In genomic region chr10:120763656-120764466, GRCm38 (mm10) we compare ENCODE assay signal across 8 mouse cellular contexts.
A peak's percentile ranks its signal among the peaks of the same experiment; 100 is the strongest.
DNase-seq lines count a peak whose midpoint lies in the region; ATAC-seq lines count a peak whose summit lies in the region.

No protein-coding gene starts in this region.

- no peaks in the 10 kb centered on the region for H3K36me3 ChIP-seq in hindbrain, embryonic 11.5 days (ENCODE audit: control insufficient read depth, insufficient read depth, low read length)
- H3K36me3 ChIP-seq in limb, embryonic 11.5 days (ENCODE audit: control insufficient read depth, insufficient read depth, low read length) = no peaks in the 10 kb centered on the region
- no peaks in the 10 kb centered on the region for H3K36me3 ChIP-seq in midbrain, embryonic 15.5 days (replicated peaks)

- 58% methylated on average over 13 of the region's 13 CpGs for WGBS in hindbrain, embryonic 11.5 days
- 47% methylated on average over 13 of the region's 13 CpGs for WGBS in limb, embryonic 11.5 days
- WGBS in midbrain, embryonic 15.5 days = 54% methylated on average over 13 of the region's 13 CpGs

- peak; percentile 74 for ATAC-seq in hindbrain, embryonic 11.5 days (ENCODE audit: low FRiP score)
- ATAC-seq in limb, embryonic 11.5 days (ENCODE audit: insufficient number of reproducible peaks, low FRiP score, low TSS enrichment, low read depth) = 0 out of 2 replicates have a peak, but pooled peaks have one; percentile 62
- peak; percentile 71; the same call in 1 of the 2 replicates for ATAC-seq in midbrain, embryonic 15.5 days (replicated peaks)

- H3K4me1 ChIP-seq in hindbrain, embryonic 11.5 days (replicated peaks; ENCODE audit: control insufficient read depth, insufficient read depth, low read length) = peaks cover 3% of the 10 kb centered on the region; the same call in 1 of the 2 replicates
- peaks cover 14% of the 10 kb centered on the region for H3K4me1 ChIP-seq in limb, embryonic 11.5 days (ENCODE audit: control insufficient read depth, insufficient read depth, low read length)
- peaks cover 13% of the 10 kb centered on the region for H3K4me1 ChIP-seq in midbrain, embryonic 15.5 days

- H3K9me3 ChIP-seq in hindbrain, embryonic 11.5 days (ENCODE audit: control insufficient read depth, low read length) = no peaks in the 10 kb centered on the region
- no peaks in the 10 kb centered on the region for H3K9me3 ChIP-seq in limb, embryonic 11.5 days (ENCODE audit: control insufficient read depth, low read length)
- no peaks in the 10 kb centered on the region for H3K9me3 ChIP-seq in midbrain, embryonic 15.5 days

- DNase-seq in urinary bladder, postnatal 14 days (ENCODE audit: low spot score) = peak; percentile 36
- no peak for DNase-seq in urinary bladder, postnatal 10 days (ENCODE audit: low spot score)
- peak; percentile 49 for DNase-seq in hindbrain, embryonic 11.5 days (ENCODE audit: low spot score)
- peak; percentile 73 for DNase-seq in limb, embryonic 11.5 days (ENCODE audit: low spot score)
- no peak for DNase-seq in layer of hippocampus, adult 11-12 months (ENCODE audit: low spot score)
- DNase-seq in c-Kit-positive CD71-positive TER-119-positive erythroid progenitor cells, embryonic 14.5 days (ENCODE audit: low spot score) = no peak
- DNase-seq in right cerebral cortex, adult 18-20 months = no peak

- no peaks in the 10 kb centered on the region for H3K27me3 ChIP-seq in hindbrain, embryonic 11.5 days (ENCODE audit: control insufficient read depth, insufficient read depth, low read length)
- H3K27me3 ChIP-seq in limb, embryonic 11.5 days (ENCODE audit: control insufficient read depth, insufficient read depth, low read length) = no peaks in the 10 kb centered on the region
- no peaks in the 10 kb centered on the region for H3K27me3 ChIP-seq in midbrain, embryonic 15.5 days (replicated peaks)

- no peak overlapping the region for H3K9ac ChIP-seq in hindbrain, embryonic 11.5 days (ENCODE audit: low read depth, low read length)
- H3K9ac ChIP-seq in limb, embryonic 11.5 days (ENCODE audit: low read length) = no peak overlapping the region
- no peak overlapping the region for H3K9ac ChIP-seq in midbrain, embryonic 15.5 days

- no peak overlapping the region for H3K27ac ChIP-seq in hindbrain, embryonic 11.5 days (ENCODE audit: low read depth, low read length)
- H3K27ac ChIP-seq in limb, embryonic 11.5 days (replicated peaks; ENCODE audit: low read depth, low read length) = peak overlapping the region; percentile 68
- H3K27ac ChIP-seq in midbrain, embryonic 15.5 days = no peak overlapping the region

- no peak overlapping the region for H3K4me2 ChIP-seq in hindbrain, embryonic 11.5 days (replicated peaks; ENCODE audit: low read depth, low read length)
- no peak overlapping the region for H3K4me2 ChIP-seq in limb, embryonic 11.5 days (ENCODE audit: low read depth, severe bottlenecking)
- H3K4me2 ChIP-seq in midbrain, embryonic 15.5 days = no peak overlapping the region

- H3K4me3 ChIP-seq in hindbrain, embryonic 11.5 days (ENCODE audit: low read depth, low read length) = no peak overlapping the region
- H3K4me3 ChIP-seq in limb, embryonic 11.5 days (ENCODE audit: low read depth, low read length) = no peak overlapping the region
- H3K4me3 ChIP-seq in midbrain, embryonic 15.5 days = no peak overlapping the region

Comparison
In these comparisons a context has a peak if more than half of its experiments do, and no peak if none do; other contexts are left out.
1. DNase-seq: peak in urinary bladder, postnatal 14 days (single experiment), hindbrain, embryonic 11.5 days (single experiment) and limb, embryonic 11.5 days (single experiment); none in urinary bladder, postnatal 10 days (single experiment), layer of hippocampus, adult 11-12 months (single experiment), c-Kit-positive CD71-positive TER-119-positive erythroid progenitor cells, embryonic 14.5 days (single experiment) and right cerebral cortex, adult 18-20 months (single experiment).
2. Peak in every context shown above with its lines, with median percentiles within 50 percentile points of each other: ATAC-seq.